Mouse (Mus musculus) spleen, adult 2 months (tissue): Measurements from ENCODE around the gene Larp1.

ENCODE experiments used
- CTCF ChIP-seq: fragments of 200-500 bp; IDR thresholded peaks from 2 replicates; pipeline ENCODE4 v1.5.1; 2011; ENCODE audit warnings: mild to moderate bottlenecking, inconsistent platforms; ENCODE audit not compliant: insufficient read depth, insufficient read length, insufficient replicate concordance; ENCODE audit errors: extremely low read depth
- POLR2A ChIP-seq: fragments of 200-500 bp; IDR thresholded peaks from 2 replicates; pipeline ENCODE4 v1.6.1; 2011; ENCODE audit warnings: low read depth, low read length, inconsistent platforms

DNA sequence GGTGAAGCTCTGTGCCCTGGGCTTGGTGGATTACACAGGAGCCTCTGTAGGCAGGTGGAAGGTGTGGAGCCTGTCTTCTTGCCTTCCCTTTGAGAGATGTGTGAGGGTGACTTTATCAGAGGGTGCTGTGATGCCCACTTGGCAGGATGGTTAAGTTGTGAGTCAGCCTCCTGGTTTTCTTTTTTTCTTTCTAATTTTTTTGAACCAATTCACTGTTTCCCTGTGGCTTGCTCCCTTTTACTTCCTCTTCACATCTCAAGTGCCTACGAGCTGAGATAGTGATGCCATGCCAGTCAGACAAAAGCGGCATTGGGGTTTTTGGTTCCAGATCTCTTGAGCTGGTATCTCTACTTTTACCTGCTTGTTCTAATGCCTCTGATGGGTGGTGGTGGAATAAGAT lies 15.8 kb downstream of the Larp1 start:
- no peak for TF ChIP-seq POLR2A
- no peak for TF ChIP-seq CTCF
